Mouse (Mus musculus) brain, embryonic 14.5 days (tissue): Measurements from ENCODE around the gene Mapt. TPM values are rescaled to one million over a fixed set of nuclear protein-coding genes. Genes with fewer than 3 reads are reported as not detected.

ENCODE experiments used
- DNase-seq: peaks from one replicate; pipeline ENCODE4 v3.0.0-alpha.2; 2011; ENCODE audit warnings: low read depth
- CTCF ChIP-seq: fragments of 200-500 bp; IDR thresholded peaks from 2 replicates; pipeline ENCODE4 v1.5.1; 2012; ENCODE audit warnings: inconsistent platforms, mild to moderate bottlenecking, moderate library complexity, borderline replicate concordance; ENCODE audit not compliant: insufficient read depth, insufficient read length; ENCODE audit errors: extremely low read depth
- POLR2A ChIP-seq: fragments of 200-500 bp; IDR thresholded peaks from 2 replicates; pipeline ENCODE4 v1.6.1; 2012; ENCODE audit warnings: mild to moderate bottlenecking, inconsistent platforms, borderline replicate concordance; ENCODE audit not compliant: poor library complexity, insufficient read depth, insufficient read length, severe bottlenecking; ENCODE audit errors: extremely low read depth
- polyA plus RNA-seq: library from polyadenylated mRNA; depleted of rRNA; stranded (reverse); fragments of >200 nt; gene quantifications from 2 replicates; pipeline ENCODE4 v1.2.3, GENCODE M21; 2012

The Mapt gene
- polyA plus RNA-seq, 1 experiment: 557 TPM

DNA sequence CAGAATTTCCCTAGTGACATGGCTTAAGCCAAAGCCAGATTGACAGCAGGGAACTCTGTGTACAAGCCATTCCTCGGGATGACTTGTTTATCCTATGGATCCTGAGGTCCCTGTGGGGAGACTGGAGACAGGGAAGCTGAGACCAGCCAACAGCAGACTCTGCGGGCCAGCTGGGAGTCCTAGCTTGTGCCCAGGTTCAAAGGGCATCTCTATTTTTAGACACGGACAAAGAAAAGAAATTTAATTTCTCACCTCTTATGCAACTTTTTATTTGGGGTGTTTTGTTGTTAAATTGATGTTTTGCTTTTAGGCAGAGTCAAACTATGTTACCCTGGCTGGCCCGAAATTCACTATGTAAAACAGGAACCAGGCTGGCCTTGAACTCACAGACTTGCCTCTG lies 39.7 kb downstream of the Mapt start:
- TF ChIP-seq CTCF (no peak), POLR2A (no peak)
- no peak for DNase-seq

DNA sequence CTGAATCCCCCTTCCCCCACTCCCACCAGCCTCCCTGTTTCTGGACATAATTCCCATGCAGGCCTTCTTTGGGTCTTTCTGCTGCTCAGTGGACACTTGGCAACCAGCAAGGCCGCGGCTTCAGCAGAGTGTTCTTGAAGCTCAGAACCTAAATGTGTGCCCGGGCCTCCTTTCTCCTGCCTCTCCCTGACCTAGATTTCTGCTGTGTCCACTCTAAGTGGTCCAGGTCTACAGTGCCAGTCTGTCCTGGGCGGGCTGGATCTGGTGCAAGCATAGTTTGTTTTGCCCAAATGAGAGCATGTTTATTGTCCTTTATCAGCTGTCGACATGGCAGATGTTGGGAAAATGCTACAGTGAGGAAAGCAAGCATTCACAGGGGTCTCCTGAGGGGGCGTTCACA lies 40.7 kb downstream of the Mapt start:
- no peak for DNase-seq
- TF ChIP-seq POLR2A (no peak), CTCF (no peak)

DNA sequence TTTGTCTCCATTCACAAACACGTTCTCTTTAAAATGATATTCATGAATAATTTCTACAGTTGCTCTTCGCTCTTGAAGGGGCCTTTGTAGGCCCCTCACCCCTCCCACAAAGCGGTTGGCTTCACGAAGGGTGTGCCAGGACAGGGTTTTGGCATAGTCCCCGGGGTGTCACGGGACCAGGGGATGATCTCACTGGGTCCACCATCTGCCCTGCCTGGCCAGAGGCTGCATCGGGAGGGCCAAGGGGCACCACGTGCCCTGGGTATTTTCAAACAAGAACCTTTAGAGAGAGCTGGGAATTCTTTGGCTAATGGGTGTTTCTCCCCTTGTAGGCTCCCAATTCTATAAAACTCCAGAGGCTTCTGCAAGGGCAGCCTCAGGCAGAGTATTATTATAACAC lies 41.2 kb downstream of the Mapt start:
- TF ChIP-seq CTCF: no peak
- TF ChIP-seq POLR2A: no peak
- DNase-seq: peak; percentile 75

DNA sequence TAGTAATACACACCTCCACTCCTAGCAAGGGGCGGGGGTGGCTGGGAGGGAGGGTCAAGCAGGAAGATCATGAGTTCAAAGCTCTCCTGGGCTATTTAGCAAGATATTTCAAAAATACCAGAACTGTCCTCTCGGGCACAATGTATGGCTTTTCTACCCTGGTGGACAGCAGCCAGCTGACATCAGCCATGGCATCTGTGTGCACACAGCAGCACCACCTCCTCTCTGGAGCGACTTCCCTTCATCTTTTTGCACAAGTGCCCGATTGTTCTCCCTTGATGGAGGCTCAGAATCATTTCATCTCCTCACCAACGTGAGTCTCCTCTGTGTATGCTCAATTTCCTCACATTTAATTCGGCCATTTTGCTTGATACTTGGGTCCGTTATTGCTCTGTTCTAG lies 44.6 kb downstream of the Mapt start:
- no peak for DNase-seq
- TF ChIP-seq CTCF: no peak
- TF ChIP-seq POLR2A: no peak

DNA sequence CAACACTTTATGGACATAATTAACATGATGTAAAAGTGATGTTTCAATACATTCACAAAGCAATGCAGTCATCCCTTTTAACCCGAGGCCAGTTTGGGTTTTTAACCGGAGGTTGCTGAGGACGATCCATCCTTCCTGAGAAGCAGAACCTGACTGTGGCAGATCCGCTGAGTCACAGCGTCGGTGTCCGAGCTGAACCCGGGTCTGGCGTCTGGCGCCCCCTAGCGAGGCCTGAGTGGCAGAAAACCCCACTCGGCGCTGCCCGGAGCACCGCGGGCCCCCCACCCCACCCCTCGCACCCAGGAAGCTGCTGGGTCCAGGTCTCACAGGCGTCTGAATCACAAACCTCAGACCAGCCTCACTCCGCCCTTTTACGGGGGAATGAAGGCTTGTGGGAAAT lies 47.0 kb downstream of the Mapt start:
- no peak for TF ChIP-seq POLR2A
- TF ChIP-seq CTCF: peak; percentile 68
- peak; percentile 52 for DNase-seq

DNA sequence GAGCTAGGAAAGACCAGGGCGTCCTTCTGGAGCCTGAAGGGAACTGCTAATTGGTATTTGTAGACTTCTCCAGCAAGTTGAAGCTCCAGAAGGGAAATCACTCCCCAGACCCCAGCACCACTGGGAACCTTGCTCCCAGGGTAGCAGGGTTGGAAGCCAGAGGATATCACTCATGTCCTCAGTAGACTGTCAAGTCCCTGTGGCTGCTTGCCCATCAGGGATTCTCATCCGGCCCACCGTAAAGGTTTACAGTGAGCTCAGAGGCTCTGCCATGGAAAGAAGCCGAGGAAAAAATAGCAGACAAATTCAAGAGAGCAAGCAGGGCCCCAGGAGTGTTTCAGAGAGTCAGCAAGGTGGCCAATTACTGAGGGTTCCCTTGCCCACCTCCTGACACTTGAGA lies 47.9 kb downstream of the Mapt start:
- TF ChIP-seq POLR2A (no peak), CTCF (no peak)
- DNase-seq: no peak

DNA sequence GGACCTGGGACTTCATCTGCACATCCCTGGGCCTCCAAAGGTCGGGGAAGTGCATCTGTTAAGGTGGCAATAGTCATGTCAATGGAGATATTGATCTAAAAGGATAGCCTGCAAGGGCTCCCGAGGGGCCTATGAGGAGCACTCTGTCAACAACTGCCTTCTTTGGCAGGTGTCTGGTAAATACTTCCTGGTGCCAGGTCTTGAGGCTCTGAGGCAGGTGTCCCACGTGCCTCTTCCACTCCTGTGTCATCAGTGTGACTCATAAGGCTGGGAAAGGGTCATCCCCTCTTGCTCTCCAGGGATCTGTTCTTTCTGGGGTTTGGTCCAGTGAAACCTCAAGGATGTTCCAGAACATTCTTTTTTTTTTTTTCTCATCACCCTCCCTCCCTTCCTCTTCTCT lies 48.3 kb downstream of the Mapt start:
- no peak for DNase-seq
- TF ChIP-seq POLR2A: no peak
- no peak for TF ChIP-seq CTCF

DNA sequence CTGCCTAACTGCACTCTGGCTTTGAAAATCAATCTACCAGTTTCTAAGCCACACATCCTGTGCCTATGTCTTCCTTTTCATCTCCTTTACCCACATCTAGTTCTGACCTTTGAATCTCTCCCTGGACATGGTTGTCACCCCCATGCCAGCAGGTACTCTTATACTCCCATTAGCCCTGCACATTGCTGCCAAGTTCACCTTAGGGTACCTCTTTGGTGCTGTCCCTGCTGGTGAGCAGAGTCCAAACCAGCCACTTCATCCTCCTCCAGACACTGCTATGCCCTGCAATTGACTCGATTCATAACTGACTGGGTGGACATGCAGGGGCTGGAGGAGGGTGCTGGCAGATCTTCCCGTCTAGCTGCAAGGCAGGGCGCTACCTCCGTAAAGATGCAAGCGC lies 50.3 kb downstream of the Mapt start:
- DNase-seq: no peak
- TF ChIP-seq CTCF (no peak), POLR2A (no peak)

DNA sequence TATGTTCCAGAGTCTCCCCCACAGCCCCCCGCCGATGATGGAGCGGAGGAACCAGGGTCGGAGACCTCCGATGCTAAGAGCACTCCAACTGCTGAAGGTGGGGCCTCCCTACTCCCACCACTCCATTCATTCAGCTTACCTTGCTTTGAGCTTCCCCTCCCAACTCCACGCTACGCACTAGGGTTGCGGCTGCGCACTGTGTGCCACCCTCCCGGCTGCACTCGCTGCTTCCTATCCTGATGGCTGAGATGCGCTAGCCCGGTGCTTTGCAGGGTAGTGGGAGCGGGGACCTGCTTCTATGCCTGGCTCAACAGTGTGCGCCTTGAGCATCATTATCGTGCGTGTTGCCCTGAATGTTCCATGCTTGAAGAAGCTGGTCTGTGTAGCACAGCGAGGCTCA lies 55.9 kb downstream of the Mapt start:
- DNase-seq: no peak
- no peak for TF ChIP-seq POLR2A
- no peak for TF ChIP-seq CTCF

DNA sequence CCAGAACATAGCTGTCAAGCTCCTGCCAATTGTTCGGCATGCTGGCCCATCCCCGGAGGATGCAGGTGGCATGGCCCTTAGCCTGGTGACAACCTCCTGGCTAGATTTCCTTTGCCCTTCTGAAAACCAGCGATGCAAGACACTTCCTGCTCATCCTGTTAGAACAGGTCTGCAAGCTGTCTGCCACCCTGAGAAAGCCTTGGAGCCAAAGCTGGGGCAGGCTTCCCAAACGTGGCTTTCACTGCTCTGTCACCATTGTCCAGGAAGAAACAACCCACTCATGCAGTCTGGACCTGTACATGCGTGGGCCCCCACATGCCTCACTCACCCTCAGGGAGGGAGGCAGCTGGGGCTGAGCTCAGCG lies 57.6 kb downstream of the Mapt start:
- DNase-seq: peak; percentile 18
- TF ChIP-seq POLR2A (no peak), CTCF (no peak)

DNA sequence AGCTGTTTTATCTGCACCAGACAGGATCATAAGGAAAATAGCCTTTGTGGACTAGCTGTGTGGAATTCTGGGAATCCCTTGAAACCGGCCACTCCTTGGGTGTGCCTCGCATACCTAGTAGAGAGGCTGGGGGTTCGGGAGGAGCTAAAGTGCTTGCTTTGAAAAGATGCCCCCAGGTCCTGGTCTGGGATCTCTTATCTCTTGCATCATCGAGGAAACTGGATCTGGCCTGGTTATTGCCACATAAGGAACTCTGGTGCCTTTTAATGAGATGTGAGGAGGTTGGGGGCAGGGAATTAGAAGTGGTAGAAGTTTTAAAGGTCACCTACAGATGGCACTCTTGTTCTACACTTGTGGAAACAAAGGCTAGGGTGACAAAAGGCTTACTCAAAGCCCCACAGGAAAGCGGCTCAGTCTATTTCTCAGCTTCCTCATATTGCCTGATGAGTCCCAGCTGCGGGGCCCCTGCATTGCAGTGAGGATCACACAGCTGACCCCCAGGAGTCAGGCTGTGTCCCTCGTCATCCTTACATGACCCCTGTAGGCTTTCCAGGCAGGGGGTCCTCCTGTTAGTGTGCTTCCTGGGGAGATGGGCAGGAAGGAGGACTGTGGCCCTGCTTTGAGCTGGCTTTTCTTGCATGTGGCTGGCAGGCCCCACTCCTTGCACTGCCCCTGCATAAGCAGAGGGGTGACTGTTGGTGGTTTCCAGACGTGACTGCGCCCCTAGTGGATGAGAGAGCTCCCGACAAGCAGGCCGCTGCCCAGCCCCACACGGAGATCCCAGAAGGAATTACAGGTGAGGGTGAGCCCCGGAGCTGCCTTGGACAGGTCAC lies 58.2 kb downstream of the Mapt start:
- TF ChIP-seq CTCF: peak; percentile 82
- no peak for TF ChIP-seq POLR2A
- DNase-seq: peak; percentile 70

DNA sequence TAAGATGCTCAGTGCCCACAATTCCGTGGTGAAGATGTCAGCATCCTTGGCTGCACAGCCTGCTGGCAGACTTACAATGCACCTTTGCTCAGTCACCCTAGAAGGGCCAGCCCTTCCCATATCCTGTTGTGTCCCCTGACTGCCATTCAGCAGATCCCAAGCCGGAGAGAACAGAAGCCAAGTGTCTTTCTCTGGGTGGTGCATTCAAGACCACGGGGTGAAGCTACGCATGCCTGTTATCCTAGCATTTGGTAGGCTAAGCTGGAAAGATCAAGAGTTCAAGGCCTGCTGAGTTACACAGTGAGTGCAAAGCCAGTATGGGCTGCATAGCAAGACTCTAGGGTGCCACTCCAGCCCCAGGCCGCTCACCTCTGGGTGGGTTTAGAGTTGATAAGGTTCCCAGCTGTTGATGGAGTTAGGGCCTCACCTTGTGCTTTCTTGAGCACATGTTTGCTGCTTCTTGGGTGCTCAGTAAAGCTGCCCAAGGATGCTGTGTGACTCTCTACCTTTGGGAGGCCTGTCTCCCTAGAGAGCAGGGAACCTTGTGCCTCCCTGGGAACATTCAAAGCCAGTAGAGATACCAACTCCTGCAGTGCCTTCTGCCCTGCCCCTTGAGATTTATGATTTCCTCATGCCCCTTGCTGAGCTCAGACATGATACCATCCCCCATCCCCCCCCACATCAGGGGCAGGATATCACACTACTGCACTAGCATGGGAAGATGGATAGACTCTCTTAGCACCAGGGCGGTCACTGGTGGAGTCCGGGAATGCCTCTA lies 61.4 kb downstream of the Mapt start:
- no peak for DNase-seq
- TF ChIP-seq CTCF (no peak), POLR2A (no peak)

DNA sequence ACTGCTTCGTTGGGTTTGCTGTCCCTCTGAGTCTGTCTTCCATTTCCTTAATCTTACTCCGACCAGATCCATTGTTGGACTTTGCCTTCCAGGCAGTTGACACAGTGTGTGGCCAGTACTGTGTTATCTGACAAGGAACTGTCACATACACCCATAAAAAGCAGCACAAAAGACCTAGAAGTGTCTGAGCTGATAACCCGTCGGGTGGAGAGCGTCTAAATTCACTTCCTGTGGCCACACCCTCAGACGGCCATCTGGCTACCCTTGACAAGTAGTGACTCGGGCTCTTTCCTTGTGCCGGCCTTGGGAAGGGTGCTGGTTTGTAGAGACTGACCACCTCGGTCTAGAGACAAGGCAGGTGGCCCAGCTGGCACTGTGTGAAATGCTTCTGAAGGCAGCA lies 62.1 kb downstream of the Mapt start:
- no peak for DNase-seq
- TF ChIP-seq CTCF: no peak
- no peak for TF ChIP-seq POLR2A
